Mouse (Mus musculus): ENCODE data around the gene Abcb11. TPM values are rescaled to one million over a fixed set of nuclear protein-coding genes. Genes with fewer than 3 reads are reported as not detected.
"Not testable (repeated sequence)": the region's sequence is repeated elsewhere in the genome, so short reads cannot be mapped to it uniquely, and the experiment has no call there.

The Abcb11 gene
- polyA plus RNA-seq (2012; ENCODE audit: insufficient read depth, insufficient read length, low replicate concordance, missing spikeins) = not detected in 2 replicates

DNA sequence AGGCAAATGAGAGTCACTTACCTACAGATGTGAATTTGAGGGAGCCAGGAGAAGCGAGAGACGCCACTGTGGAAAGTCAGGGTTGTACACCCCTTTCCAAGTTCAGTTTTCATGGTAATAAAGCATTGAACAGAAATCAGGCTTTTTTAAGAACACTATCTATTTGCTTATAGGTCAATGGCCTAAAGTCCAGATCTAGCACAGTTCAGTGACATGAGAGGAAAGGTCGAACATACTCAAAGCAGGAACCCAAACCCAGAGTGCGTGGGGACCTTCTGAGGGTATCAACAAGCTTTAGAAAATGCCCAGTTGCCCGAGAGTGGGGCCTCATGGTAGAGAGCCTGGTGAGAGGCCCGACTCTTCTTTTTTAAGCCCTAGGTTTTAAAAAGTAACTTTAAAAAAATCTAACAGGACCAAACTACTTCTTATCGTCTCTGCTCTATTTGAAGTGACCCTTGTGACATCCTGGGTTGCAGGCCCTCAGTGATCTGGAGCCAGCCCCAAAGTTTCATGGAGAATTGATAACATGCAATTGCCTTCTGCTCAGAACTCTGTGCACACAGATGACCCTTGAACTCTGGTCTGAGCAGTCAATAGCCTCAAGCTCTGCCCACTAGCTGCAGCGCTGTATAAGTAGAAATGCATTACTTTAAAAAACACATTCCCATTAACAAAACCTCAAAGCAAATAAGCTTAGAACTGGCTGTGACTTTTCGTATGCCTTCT, at the start of gene Abcb11:
Gene Abcb11, minus strand, starts transcription at position 121 of the 726 bp plus-strand sequence.
- 96% methylated on average over 9 of the region's 9 CpGs for WGBS
- Histone ChIP-seq H3K4me1 (ENCODE audit: control insufficient read depth, insufficient read depth, low read length) (no peaks in the 10 kb centered on the region), H3K27ac (ENCODE audit: insufficient read depth, low read depth, low read length) (no peak within 1 kb of the TSS), H3K4me3 (ENCODE audit: insufficient read depth, low read depth, low read length) (no peak within 1 kb of the TSS)
- TF ChIP-seq POLR2A (IDR thresholded peaks at IDR 0.05; ENCODE audit: insufficient read depth, low read depth, low read length) = no peak
- no peak for TF ChIP-seq CTCF (IDR thresholded peaks at IDR 0.05; ENCODE audit: insufficient read depth, low read depth, low read length)

DNA sequence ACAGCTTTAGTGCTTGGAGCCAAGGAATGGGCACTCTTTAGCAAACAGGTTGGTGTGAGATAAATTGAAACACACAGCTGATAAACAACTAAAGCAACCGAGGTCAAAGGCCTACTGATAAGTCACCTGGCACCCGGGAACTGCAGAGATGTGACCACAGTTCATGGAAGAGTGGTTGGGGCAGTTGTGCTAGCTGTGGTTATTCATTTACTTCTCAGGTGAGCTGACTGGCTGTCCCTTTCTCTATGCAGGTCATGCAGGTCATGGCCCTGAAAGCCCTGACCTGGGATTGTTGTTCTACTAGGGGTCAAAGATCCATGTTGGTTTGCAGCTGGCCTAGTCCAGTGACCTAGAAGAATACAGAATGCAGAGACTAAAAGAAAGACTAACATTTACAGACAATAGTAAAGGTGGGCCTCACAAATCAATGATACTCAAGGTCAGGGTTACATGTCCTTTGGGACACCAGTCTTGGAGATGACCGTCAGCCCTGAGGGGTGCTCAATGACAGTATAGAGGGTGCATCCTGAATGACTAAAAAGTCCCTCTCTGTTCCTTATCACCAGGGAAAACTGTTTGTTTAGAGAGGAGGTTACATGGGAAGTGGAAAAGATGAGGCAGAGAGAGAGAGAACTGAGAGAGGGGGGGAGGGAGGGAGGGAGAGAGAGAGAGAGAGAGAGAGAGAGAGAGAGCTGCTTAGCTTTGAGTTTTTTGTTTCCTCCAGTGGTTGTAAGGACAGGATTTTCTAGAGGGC, 43.9 kb upstream of the Abcb11 start:
- Histone ChIP-seq H3K4me1 (ENCODE audit: control insufficient read depth, insufficient read depth, low read length) (no peaks in the 10 kb centered on the region), H3K27ac (ENCODE audit: insufficient read depth, low read depth, low read length) (no peak overlapping the region), H3K4me3 (ENCODE audit: insufficient read depth, low read depth, low read length) (no peak overlapping the region)
- WGBS = 94% methylated on average over 3 of the region's 3 CpGs
- no peak for TF ChIP-seq POLR2A (IDR thresholded peaks at IDR 0.05; ENCODE audit: insufficient read depth, low read depth, low read length)
- TF ChIP-seq CTCF (IDR thresholded peaks at IDR 0.05; ENCODE audit: insufficient read depth, low read depth, low read length) = no peak

- Histone ChIP-seq H3K27ac (ENCODE audit: insufficient read depth, low read depth, low read length) (no peak overlapping the region), H3K4me1 (ENCODE audit: control insufficient read depth, insufficient read depth, low read length) (peaks cover 6% of the 10 kb centered on the region; the same call in 1 of the 2 replicates), H3K4me3 (ENCODE audit: insufficient read depth, low read depth, low read length) (no peak overlapping the region)
- 82% methylated on average over 5 of the region's 5 CpGs for WGBS
- no peak for TF ChIP-seq CTCF (IDR thresholded peaks at IDR 0.05; ENCODE audit: insufficient read depth, low read depth, low read length)
- no peak for TF ChIP-seq POLR2A (IDR thresholded peaks at IDR 0.05; ENCODE audit: insufficient read depth, low read depth, low read length)
These were observed 40.4 kb upstream of the Abcb11 start for GRCm38 (mm10) chr2:69382838-69383237.

DNA sequence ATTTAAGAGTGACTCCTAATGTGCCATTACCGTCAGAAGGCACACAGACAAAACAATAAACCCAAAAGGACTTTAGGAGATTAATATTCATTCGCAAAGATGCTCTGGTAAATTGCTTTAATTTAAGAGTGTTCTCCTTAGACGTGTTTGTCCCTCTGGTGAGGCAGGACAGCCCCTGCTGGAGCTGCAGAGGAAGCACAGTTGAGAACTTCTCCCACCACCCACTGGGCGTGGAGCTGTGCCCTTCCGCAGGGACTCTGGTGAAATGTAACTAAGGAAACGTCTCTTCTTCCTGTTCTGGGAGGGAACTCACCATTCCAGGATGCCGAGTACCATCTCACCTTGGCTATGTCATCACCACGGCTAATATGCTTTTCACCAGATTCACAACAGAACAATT, 39.3 kb upstream of the Abcb11 start:
- peaks cover 6% of the 10 kb centered on the region; the same call in 1 of the 2 replicates for H3K4me1 ChIP-seq (ENCODE audit: control insufficient read depth, insufficient read depth, low read length)
- WGBS = 53% methylated on average over 8 of the region's 8 CpGs
- TF ChIP-seq POLR2A (IDR thresholded peaks at IDR 0.05; ENCODE audit: insufficient read depth, low read depth, low read length) (no peak), CTCF (IDR thresholded peaks at IDR 0.05; ENCODE audit: insufficient read depth, low read depth, low read length) (no peak)
- no peak overlapping the region for H3K27ac ChIP-seq (ENCODE audit: insufficient read depth, low read depth, low read length)
- no peak overlapping the region for H3K4me3 ChIP-seq (ENCODE audit: insufficient read depth, low read depth, low read length)

DNA sequence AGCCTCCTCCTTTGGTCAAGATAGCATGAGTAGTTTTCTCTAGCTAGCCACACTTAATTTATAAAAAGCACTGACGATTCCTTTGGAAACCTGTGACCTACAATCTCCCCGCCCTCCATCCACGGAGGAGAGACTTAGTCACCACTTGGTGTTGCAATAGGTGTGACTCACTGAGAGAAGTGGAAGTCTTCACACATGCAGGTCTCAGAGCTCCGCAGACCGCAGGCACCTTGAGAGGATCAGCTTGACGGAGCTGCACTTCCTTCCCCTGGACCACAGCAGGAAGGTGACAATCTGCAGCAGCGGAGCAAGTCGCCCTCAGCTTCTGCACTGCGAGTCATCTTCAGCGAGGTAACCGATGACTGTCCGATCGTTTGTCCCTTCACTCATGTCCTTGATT, 37.9 kb upstream of the Abcb11 start, which contains the start of gene Dhrs9:
Gene Dhrs9, plus strand, starts transcription at position 165 of the 400 bp plus-strand sequence.
- peaks cover 6% of the 10 kb centered on the region; the same call in 1 of the 2 replicates for H3K4me1 ChIP-seq (ENCODE audit: control insufficient read depth, insufficient read depth, low read length)
- WGBS = 74% methylated on average over 13 of the region's 13 CpGs
- 0 out of 2 replicates have a peak within 1 kb of the TSS, but pooled peaks have one; percentile 8 for H3K27ac ChIP-seq (ENCODE audit: insufficient read depth, low read depth, low read length)
- no peak within 1 kb of the TSS for H3K4me3 ChIP-seq (ENCODE audit: insufficient read depth, low read depth, low read length)
- no peak for TF ChIP-seq POLR2A (IDR thresholded peaks at IDR 0.05; ENCODE audit: insufficient read depth, low read depth, low read length)
- TF ChIP-seq CTCF (IDR thresholded peaks at IDR 0.05; ENCODE audit: insufficient read depth, low read depth, low read length) = no peak

DNA sequence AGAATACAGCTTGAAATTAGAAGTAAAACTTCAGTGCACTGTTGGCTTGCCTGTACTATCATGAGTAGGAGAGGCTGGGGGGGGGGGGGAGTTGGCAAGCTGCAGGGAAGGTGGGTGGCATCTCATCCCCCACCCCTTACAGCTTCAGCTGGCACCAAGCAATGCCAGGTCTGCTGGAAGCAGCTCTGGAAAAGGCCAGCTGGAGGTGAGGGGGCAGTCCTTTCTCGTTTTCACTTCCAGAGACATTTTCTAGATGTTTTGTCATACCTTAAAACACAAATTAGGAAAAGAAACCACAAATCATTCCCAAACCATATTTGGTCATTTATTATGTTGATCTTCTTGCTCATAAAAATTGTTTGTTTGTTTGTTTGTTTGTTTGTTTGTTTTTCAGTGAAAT, 37.4 kb upstream of the Abcb11 start:
- Histone ChIP-seq H3K4me1 (ENCODE audit: control insufficient read depth, insufficient read depth, low read length) (peaks cover 6% of the 10 kb centered on the region; the same call in 1 of the 2 replicates), H3K27ac (ENCODE audit: insufficient read depth, low read depth, low read length) (no peak overlapping the region), H3K4me3 (ENCODE audit: insufficient read depth, low read depth, low read length) (no peak overlapping the region)
- TF ChIP-seq POLR2A (IDR thresholded peaks at IDR 0.05; ENCODE audit: insufficient read depth, low read depth, low read length) (no peak), CTCF (IDR thresholded peaks at IDR 0.05; ENCODE audit: insufficient read depth, low read depth, low read length) (no peak)
- WGBS = 45% methylated on average over 1 of the region's 1 CpGs

GRCm38 (mm10) chr2:69376780-69377179, 34.4 kb upstream of the Abcb11 start:
- H3K4me3 ChIP-seq (ENCODE audit: insufficient read depth, low read depth, low read length) = no peak overlapping the region
- no peak for TF ChIP-seq POLR2A (IDR thresholded peaks at IDR 0.05; ENCODE audit: insufficient read depth, low read depth, low read length)
- no peak for TF ChIP-seq CTCF (IDR thresholded peaks at IDR 0.05; ENCODE audit: insufficient read depth, low read depth, low read length)
- H3K4me1 ChIP-seq (ENCODE audit: control insufficient read depth, insufficient read depth, low read length) = peaks cover 6% of the 10 kb centered on the region; the same call in 1 of the 2 replicates
- no peak overlapping the region for H3K27ac ChIP-seq (ENCODE audit: insufficient read depth, low read depth, low read length)
- 87% methylated on average over 2 of the region's 2 CpGs for WGBS

GRCm38 (mm10) chr2:69365275-69365674, 22.9 kb upstream of the Abcb11 start:
- Histone ChIP-seq H3K4me3 (ENCODE audit: insufficient read depth, low read depth, low read length) (no peak overlapping the region), H3K27ac (ENCODE audit: insufficient read depth, low read depth, low read length) (no peak overlapping the region), H3K4me1 (ENCODE audit: control insufficient read depth, insufficient read depth, low read length) (no peaks in the 10 kb centered on the region)
- TF ChIP-seq CTCF (IDR thresholded peaks at IDR 0.05; ENCODE audit: insufficient read depth, low read depth, low read length) (no peak), POLR2A (IDR thresholded peaks at IDR 0.05; ENCODE audit: insufficient read depth, low read depth, low read length) (no peak)
- WGBS = 96% methylated on average over 1 of the region's 1 CpGs

- H3K4me1 ChIP-seq (ENCODE audit: control insufficient read depth, insufficient read depth, low read length) = no peaks in the 10 kb centered on the region
- H3K27ac ChIP-seq (ENCODE audit: insufficient read depth, low read depth, low read length) = no peak overlapping the region
- 92% methylated on average over 2 of the region's 2 CpGs for WGBS
- no peak for TF ChIP-seq CTCF (IDR thresholded peaks at IDR 0.05; ENCODE audit: insufficient read depth, low read depth, low read length)
- no peak for TF ChIP-seq POLR2A (IDR thresholded peaks at IDR 0.05; ENCODE audit: insufficient read depth, low read depth, low read length)
- H3K4me3 ChIP-seq (ENCODE audit: insufficient read depth, low read depth, low read length) = no peak overlapping the region
These were observed 22.4 kb upstream of the Abcb11 start for GRCm38 (mm10) chr2:69364831-69365230.

DNA sequence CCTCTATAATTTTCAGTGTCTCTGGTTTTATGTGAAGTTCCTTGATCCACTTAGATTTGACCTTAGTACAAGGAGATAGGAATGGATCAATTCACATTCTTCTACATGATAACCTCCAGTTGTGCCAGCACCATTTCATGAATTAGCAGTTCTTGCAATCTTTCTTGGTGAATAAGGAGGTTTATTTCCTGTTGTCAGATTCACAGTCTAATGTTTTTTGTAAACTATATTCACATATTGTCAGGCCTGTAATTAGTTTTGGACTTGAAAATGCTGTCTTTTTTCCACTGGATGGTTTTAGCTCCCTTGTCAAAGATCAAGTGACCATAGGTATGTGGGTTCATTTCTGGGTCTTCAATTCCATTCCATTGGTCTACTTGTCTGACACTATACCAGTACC, 13.0 kb upstream of the Abcb11 start:
- H3K4me1 ChIP-seq (ENCODE audit: control insufficient read depth, insufficient read depth, low read length); H3K4me3 ChIP-seq (ENCODE audit: insufficient read depth, low read depth, low read length); H3K27ac ChIP-seq (ENCODE audit: insufficient read depth, low read depth, low read length): not testable (repeated sequence)
